8 mouse cellular contexts compared by ENCODE assay signal in the genomic region with DNA sequence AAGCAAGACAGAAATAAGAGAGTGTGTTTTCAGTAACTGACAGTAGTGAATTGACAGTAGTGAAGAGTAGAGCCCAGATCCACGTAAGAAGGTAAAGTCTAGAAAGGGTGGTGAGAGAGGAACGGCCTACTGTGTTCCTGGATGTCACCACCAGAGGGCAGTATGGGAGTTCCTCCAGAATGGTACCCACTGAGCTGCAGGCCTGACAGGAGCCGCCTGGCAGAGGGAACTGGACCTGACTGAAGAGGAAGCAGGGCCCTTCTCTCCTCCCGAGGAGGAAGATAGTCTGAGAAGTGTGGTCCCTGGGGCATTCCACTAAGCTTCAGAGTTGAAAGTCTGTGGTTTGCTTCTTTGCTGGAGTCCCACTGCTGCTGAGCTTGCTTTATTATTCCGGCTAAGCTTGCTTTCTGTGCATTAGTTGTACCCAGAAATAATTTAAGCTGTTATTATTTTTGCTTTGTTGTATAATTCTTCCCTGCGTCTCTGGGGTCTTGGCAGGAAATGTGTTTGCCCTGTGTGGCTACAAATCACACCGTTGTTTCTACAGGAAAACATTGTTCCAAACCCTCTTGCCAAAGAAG. TPM values are rescaled to one million over a fixed set of nuclear protein-coding genes. Genes with fewer than 3 reads are reported as not detected.
DNase-seq lines count a peak whose midpoint lies in the region; ATAC-seq and TF ChIP-seq lines count a peak whose summit lies in the region.

No protein-coding gene starts in this region.

- no peak; the same call in 1 of the 2 replicates for TF ChIP-seq POLR2A in cerebellum, adult 2 months (IDR thresholded peaks at IDR 0.05; ENCODE audit: borderline replicate concordance, insufficient read depth, low read length)

- TF ChIP-seq CTCF in cerebellum, adult 2 months (IDR thresholded peaks at IDR 0.05; ENCODE audit: borderline replicate concordance, insufficient read depth, low read depth, low read length): peak; percentile 95

- 12% methylated on average over 7 of the region's 7 CpGs for WGBS in cerebellum, adult 2 months
- WGBS in hindbrain, embryonic 10.5 days: 34% methylated on average over 7 of the region's 7 CpGs
- WGBS in lung, embryonic 16.5 days: 25% methylated on average over 7 of the region's 7 CpGs

- no peaks in the 10 kb centered on the region for H3K27me3 ChIP-seq in cerebellum, adult 2 months (ENCODE audit: control insufficient read depth, insufficient read depth, low read length)
- no peaks in the 10 kb centered on the region for H3K27me3 ChIP-seq in hindbrain, embryonic 10.5 days (ENCODE audit: insufficient read depth, poor library complexity, severe bottlenecking)
- no peaks in the 10 kb centered on the region for H3K27me3 ChIP-seq in lung, embryonic 16.5 days (ENCODE audit: control insufficient read depth, insufficient read depth, low read depth, low read length)

- H3K27ac ChIP-seq in cerebellum, adult 2 months (ENCODE audit: insufficient read depth, low read length): 0 out of 2 replicates have a peak overlapping the region, but pooled peaks have one; percentile 0
- H3K27ac ChIP-seq in hindbrain, embryonic 10.5 days: no peak overlapping the region
- H3K27ac ChIP-seq in lung, embryonic 16.5 days (ENCODE audit: low read length): peak overlapping the region; percentile 37

- 0 out of 2 replicates have a peak overlapping the region, but pooled peaks have one; percentile 16 for H3K9ac ChIP-seq in lung, embryonic 16.5 days (ENCODE audit: low read length)

- no peak overlapping the region for H3K4me2 ChIP-seq in lung, embryonic 16.5 days (ENCODE audit: low read depth, low read length)

- peak; percentile 97 for ATAC-seq in frontal cortex, adult (ENCODE audit: low TSS enrichment)
- ATAC-seq in lung, embryonic 16.5 days (ENCODE audit: low read depth): peak; percentile 89

- H3K9me3 ChIP-seq in hindbrain, embryonic 10.5 days: no peaks in the 10 kb centered on the region
- H3K9me3 ChIP-seq in lung, embryonic 16.5 days (ENCODE audit: control insufficient read depth, low read length): no peaks in the 10 kb centered on the region

- H3K4me3 ChIP-seq in cerebellum, adult 2 months (replicated peaks; ENCODE audit: insufficient read depth, low read depth, low read length): no peak overlapping the region
- no peak overlapping the region for H3K4me3 ChIP-seq in hindbrain, embryonic 10.5 days
- no peak overlapping the region for H3K4me3 ChIP-seq in lung, embryonic 16.5 days (ENCODE audit: low read length)

- peak; percentile 79 for DNase-seq in MEL-GATA-1-ER (ENCODE audit: extremely low read depth, low read depth)
- peak; percentile 85 to 87 for DNase-seq in cerebellum, adult 2 months
- peak; percentile 85 for DNase-seq in hindbrain, embryonic 10.5 days (ENCODE audit: low spot score)
- peak; percentile 90 for DNase-seq in layer of hippocampus, adult 9-11 months
- peak; percentile 75 for DNase-seq in ovary, postnatal 36 days (ENCODE audit: low spot score)
- peak; percentile 70 to 88 for DNase-seq in thymus, postnatal 10 days (ENCODE audit: low spot score in 2 of 2)

- no peaks in the 10 kb centered on the region for H3K4me1 ChIP-seq in cerebellum, adult 2 months (ENCODE audit: control insufficient read depth, insufficient read depth, low read length)
- H3K4me1 ChIP-seq in hindbrain, embryonic 10.5 days (replicated peaks): 0 out of 2 replicates have a peak, but pooled peaks cover 6% of the 10 kb centered on the region
- H3K4me1 ChIP-seq in lung, embryonic 16.5 days (replicated peaks; ENCODE audit: control insufficient read depth, insufficient read depth, low read length): no peaks in the 10 kb centered on the region

- H3K36me3 ChIP-seq in hindbrain, embryonic 10.5 days: peaks cover 37% of the 10 kb centered on the region
- H3K36me3 ChIP-seq in lung, embryonic 16.5 days (ENCODE audit: control insufficient read depth, insufficient read depth, low read length): peaks cover 4% of the 10 kb centered on the region; the same call in 1 of the 2 replicates

RNA-seq across cellular contexts. Expression of a gene that starts 10.3 kb away (rescaled TPM):
- 21.4 and 28.8 TPM in 2 replicates for polyA plus RNA-seq in cerebellum, adult 2 months (2012; rRNA removed)
- polyA plus RNA-seq in hindbrain, embryonic 10.5 days (2016; fragmentation: Nextera tagmentation; extraction: Ambion mirVana): 46.8 and 49.1 TPM in 2 replicates
- 57.2 and 57.7 TPM in 2 replicates for polyA plus RNA-seq in lung, embryonic 16.5 days (2015; fragmentation: Nextera tagmentation; extraction: Ambion mirVana)

RNA-seq across cellular contexts. Expression of a gene that starts 17.7 kb away (rescaled TPM):
- 23.3 and 24.9 TPM in 2 replicates for polyA plus RNA-seq in cerebellum, adult 2 months (2012; rRNA removed)
- polyA plus RNA-seq in hindbrain, embryonic 10.5 days (2016; fragmentation: Nextera tagmentation; extraction: Ambion mirVana): 46.9 and 47.2 TPM in 2 replicates
- 37.7 and 40.3 TPM in 2 replicates for polyA plus RNA-seq in lung, embryonic 16.5 days (2015; fragmentation: Nextera tagmentation; extraction: Ambion mirVana)

RNA-seq across cellular contexts. Expression of a gene that starts 27.7 kb away (rescaled TPM):
- 12.1 and 12.8 TPM in 2 replicates for polyA plus RNA-seq in cerebellum, adult 2 months (2012; rRNA removed)
- polyA plus RNA-seq in hindbrain, embryonic 10.5 days (2016; fragmentation: Nextera tagmentation; extraction: Ambion mirVana): 27.7 and 30.9 TPM in 2 replicates
- polyA plus RNA-seq in lung, embryonic 16.5 days (2015; fragmentation: Nextera tagmentation; extraction: Ambion mirVana): 21.8 and 23.7 TPM in 2 replicates

RNA-seq across cellular contexts. Expression of a gene that starts 39.4 kb away (rescaled TPM):
- 90.6 and 94.5 TPM in 2 replicates for polyA plus RNA-seq in cerebellum, adult 2 months (2012; rRNA removed)
- 139 and 147 TPM in 2 replicates for polyA plus RNA-seq in hindbrain, embryonic 10.5 days (2016; fragmentation: Nextera tagmentation; extraction: Ambion mirVana)
- polyA plus RNA-seq in lung, embryonic 16.5 days (2015; fragmentation: Nextera tagmentation; extraction: Ambion mirVana): 116 and 135 TPM in 2 replicates
